Comparison of ENCODE assay signal across 9 mouse cellular contexts in genomic region chr11:108028398-108028797, GRCm38 (mm10).
DNase-seq lines count a peak whose midpoint lies in the region; TF ChIP-seq lines count a peak whose summit lies in the region.
"Had no signal": no experiment of that assay in that cellular context is flagged by ENCODE, and none has a peak within 500 bp of the region (broad histone marks: within the 10 kb centered on the region; RNA-seq: fewer than 3 reads in every experiment).

No protein-coding gene starts in this region.

- no peak for TF ChIP-seq CTCF in lung, adult 2 months (IDR thresholded peaks at IDR 0.05; ENCODE audit: insufficient read depth, low read length)

- H3K4me3 ChIP-seq in lung, adult 2 months (replicated peaks; ENCODE audit: extremely low read depth, low read depth, low read length) = no peak overlapping the region
- H3K4me3 ChIP-seq: liver, embryonic 15.5 days had no signal

- TF ChIP-seq POLR2A in lung, adult 2 months (IDR thresholded peaks at IDR 0.05; ENCODE audit: borderline replicate concordance, extremely low read depth, low read depth, low read length) = no peak

- intact Hi-C loops in heart, postnatal 10 days (cut with DNase I) = loop anchor here (5.0 kb wide), 1 partner anchor 389 kb away; no protein-coding TSS in a partner anchor

- peaks cover 5% of the 10 kb centered on the region; the same call in 1 of the 2 replicates for H3K4me1 ChIP-seq in lung, adult 2 months (ENCODE audit: control insufficient read depth, insufficient read depth, low read length)
- H3K4me1 ChIP-seq: liver, embryonic 15.5 days had no signal

- WGBS in lung, adult 2 months = 47% methylated on average over 12 of the region's 12 CpGs

- DNase-seq in lung, adult 18-20 months = peak; percentile 37 to 42
- no peak for DNase-seq in lung, adult 2 months
- peak; percentile 15 to 20 for DNase-seq in gastrocnemius, adult 8-10 months (ENCODE audit: low spot score in 2 of 2)
- peak; percentile 68 to 69 for DNase-seq in heart, postnatal 10 days
- DNase-seq in testis, postnatal 10 days (ENCODE audit: low spot score) = peak; percentile 47
- no peak for DNase-seq in T-cell, adult 2 months (ENCODE audit: low spot score)
- DNase-seq in frontal cortex, postnatal 10 days (ENCODE audit: low spot score in 2 of 2) = no peak
- DNase-seq: layer of hippocampus, postnatal 36 days had no signal

Comparison
In these comparisons a context has a peak if more than half of its experiments do, and no peak if none do; other contexts are left out.
1. DNase-seq: peak in lung, adult 18-20 months (2 of 2), gastrocnemius, adult 8-10 months (2 of 2), heart, postnatal 10 days (2 of 2) and testis, postnatal 10 days (single experiment); none in lung, adult 2 months (single experiment), T-cell, adult 2 months (single experiment) and frontal cortex, postnatal 10 days (0 of 2).